Mouse (Mus musculus) spleen, adult 2 months (tissue): Measurements from ENCODE around the gene Rnf212b. TPM values are rescaled to one million over a fixed set of nuclear protein-coding genes. Genes with fewer than 3 reads are reported as not detected.

Experiments used
- DNase-seq, 2 experiments: peaks; one replicate each; pipeline versions ENCODE4 v3.0.0 to v3.0.0-alpha.2; 2012 to 2021; ENCODE audit warnings: low spot score in 2 of 2, low read depth in 1 of 2
- H3K27ac ChIP-seq: fragments of 200-500 bp; 2 replicates; pipeline ENCODE4 v1.5.1; 2012; ENCODE audit warnings: low read length, inconsistent platforms; ENCODE audit not compliant: insufficient read depth
- H3K27me3 ChIP-seq: fragments of 200-500 bp; 2 replicates; pipeline ENCODE4 v1.6.1; 2012; ENCODE audit warnings: mild to moderate bottlenecking, moderate library complexity, low read length, inconsistent platforms; ENCODE audit not compliant: control insufficient read depth, insufficient read depth
- H3K36me3 ChIP-seq: fragments of 200-500 bp; 2 replicates; pipeline ENCODE4 v1.6.1; 2012; ENCODE audit warnings: mild to moderate bottlenecking, low read length, inconsistent platforms; ENCODE audit not compliant: control insufficient read depth, insufficient read depth
- H3K4me1 ChIP-seq: fragments of 200-500 bp; 2 replicates; pipeline ENCODE4 v1.6.1; 2011; ENCODE audit warnings: inconsistent platforms; ENCODE audit not compliant: control insufficient read depth, insufficient read depth, insufficient read length
- H3K4me3 ChIP-seq: fragments of 200-500 bp; 2 replicates; pipeline ENCODE4 v1.5.1; 2011; ENCODE audit warnings: mild to moderate bottlenecking, inconsistent platforms; ENCODE audit not compliant: insufficient read depth, insufficient read length; ENCODE audit errors: extremely low read depth
- CTCF ChIP-seq: fragments of 200-500 bp; IDR thresholded peaks from 2 replicates; pipeline ENCODE4 v1.5.1; 2011; ENCODE audit warnings: mild to moderate bottlenecking, inconsistent platforms; ENCODE audit not compliant: insufficient read depth, insufficient read length, insufficient replicate concordance; ENCODE audit errors: extremely low read depth
- POLR2A ChIP-seq: fragments of 200-500 bp; IDR thresholded peaks from 2 replicates; pipeline ENCODE4 v1.6.1; 2011; ENCODE audit warnings: low read depth, low read length, inconsistent platforms
- WGBS: fragments of 180-500 bp; shearing (Covaris S2); methylation state at CpG from one replicate; pipeline ENCODE4 v1.1.7; 2018; 5-methylcytosine and 5-hydroxymethylcytosine counted together
- polyA plus RNA-seq: library from polyadenylated mRNA; depleted of rRNA; stranded (reverse); fragments of >200 nt; gene quantifications from 2 replicates; pipeline ENCODE4 v1.2.3, GENCODE M21; 2012

The Rnf212b gene
- polyA plus RNA-seq, 1 experiment: not detected

GRCm38 (mm10) chr14:54785898-54786297, 28.0 kb upstream of the Rnf212b start:
- no peak overlapping the region for H3K27ac ChIP-seq
- peaks cover 8% of the 10 kb centered on the region; the same call in 1 of the 2 replicates for H3K27me3 ChIP-seq
- peak; percentile 23 to 54 for DNase-seq
- TF ChIP-seq POLR2A: no peak
- TF ChIP-seq CTCF: peak; percentile 19; the same call in 1 of the 2 replicates
- WGBS: 62% methylated on average over 4 of the region's 4 CpGs
- no peaks in the 10 kb centered on the region for H3K4me1 ChIP-seq
- no peak overlapping the region for H3K4me3 ChIP-seq
- H3K36me3 ChIP-seq: no peaks in the 10 kb centered on the region

GRCm38 (mm10) chr14:54786489-54786888, 27.5 kb upstream of the Rnf212b start:
- Histone ChIP-seq H3K36me3 (no peaks in the 10 kb centered on the region), H3K4me1 (no peaks in the 10 kb centered on the region), H3K27me3 (peaks cover 4% of the 10 kb centered on the region; the same call in 1 of the 2 replicates), H3K27ac (no peak overlapping the region), H3K4me3 (no peak overlapping the region)
- WGBS: 89% methylated on average over 10 of the region's 10 CpGs
- TF ChIP-seq POLR2A (no peak), CTCF (no peak)
- DNase-seq: no peak

GRCm38 (mm10) chr14:54787226-54787625, 26.7 kb upstream of the Rnf212b start:
- no peak for DNase-seq
- WGBS: 70% methylated on average over 4 of the region's 4 CpGs

GRCm38 (mm10) chr14:54788231-54788630, 25.7 kb upstream of the Rnf212b start:
- Histone ChIP-seq H3K4me1 (no peaks in the 10 kb centered on the region), H3K36me3 (no peaks in the 10 kb centered on the region), H3K27ac (no peak overlapping the region), H3K4me3 (no peak overlapping the region), H3K27me3 (no peaks in the 10 kb centered on the region)
- DNase-seq: no peak
- 76% methylated on average over 5 of the region's 5 CpGs for WGBS
- TF ChIP-seq CTCF (no peak), POLR2A (no peak)

More at GRCm38 (mm10) chr14:54787226-54787625, 26.7 kb upstream of the Rnf212b start:
- Histone ChIP-seq H3K27me3 (no peaks in the 10 kb centered on the region), H3K4me1 (no peaks in the 10 kb centered on the region), H3K27ac (no peak overlapping the region), H3K4me3 (no peak overlapping the region), H3K36me3 (no peaks in the 10 kb centered on the region)
- TF ChIP-seq POLR2A: no peak
- 0 out of 2 replicates have a peak, but pooled peaks have one; percentile 10 for TF ChIP-seq CTCF

GRCm38 (mm10) chr14:54792166-54792565, 21.8 kb upstream of the Rnf212b start:
- 76% methylated on average over 6 of the region's 6 CpGs for WGBS

GRCm38 (mm10) chr14:54793351-54793750, 20.6 kb upstream of the Rnf212b start:
- TF ChIP-seq CTCF: no peak
- Histone ChIP-seq H3K27ac (no peak overlapping the region), H3K27me3 (no peaks in the 10 kb centered on the region), H3K4me1 (no peaks in the 10 kb centered on the region), H3K4me3 (no peak overlapping the region), H3K36me3 (no peaks in the 10 kb centered on the region)
- no peak for DNase-seq
- WGBS: 86% methylated on average over 1 of the region's 1 CpGs

More at GRCm38 (mm10) chr14:54792166-54792565, 21.8 kb upstream of the Rnf212b start:
- H3K4me1 ChIP-seq: no peaks in the 10 kb centered on the region
- no peak for DNase-seq
- H3K4me3 ChIP-seq: no peak overlapping the region
- H3K27me3 ChIP-seq: no peaks in the 10 kb centered on the region
- TF ChIP-seq POLR2A (no peak), CTCF (no peak)
- no peaks in the 10 kb centered on the region for H3K36me3 ChIP-seq
- no peak overlapping the region for H3K27ac ChIP-seq

GRCm38 (mm10) chr14:54793894-54794830, 19.8 kb upstream of the Rnf212b start:
- Histone ChIP-seq H3K27me3 (no peaks in the 10 kb centered on the region), H3K36me3 (no peaks in the 10 kb centered on the region), H3K4me3 (no peak overlapping the region), H3K4me1 (no peaks in the 10 kb centered on the region), H3K27ac (no peak overlapping the region)
- TF ChIP-seq CTCF: no peak
- TF ChIP-seq POLR2A: no peak
- DNase-seq: no peak
- WGBS: 88% methylated on average over 8 of the region's 8 CpGs
